Mouse (Mus musculus): ENCODE results near the gene Prrt2.

The Prrt2 gene

DNA sequence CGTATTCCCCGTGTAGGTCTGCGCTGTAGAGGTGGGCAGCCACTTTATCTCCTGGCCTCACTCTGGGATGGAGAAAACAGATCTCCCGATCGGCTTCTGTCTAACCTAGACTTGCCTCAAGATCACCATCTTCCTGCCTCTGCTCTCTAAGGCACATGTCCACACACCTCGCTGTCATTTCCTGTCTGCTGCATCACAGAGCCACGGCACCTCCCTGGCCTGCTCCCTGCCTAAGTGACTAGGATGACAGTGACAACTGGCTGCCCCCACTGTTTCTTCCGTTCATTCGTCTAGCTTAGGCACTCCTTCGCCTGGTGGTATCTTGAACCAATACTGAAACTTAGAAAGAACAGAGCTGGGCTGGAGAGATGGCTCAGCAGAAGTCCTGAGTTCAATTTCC lies 21.4 kb downstream of the Prrt2 start:
- DNase-seq (ENCODE audit: low spot score), result peak; percentile 80

DNA sequence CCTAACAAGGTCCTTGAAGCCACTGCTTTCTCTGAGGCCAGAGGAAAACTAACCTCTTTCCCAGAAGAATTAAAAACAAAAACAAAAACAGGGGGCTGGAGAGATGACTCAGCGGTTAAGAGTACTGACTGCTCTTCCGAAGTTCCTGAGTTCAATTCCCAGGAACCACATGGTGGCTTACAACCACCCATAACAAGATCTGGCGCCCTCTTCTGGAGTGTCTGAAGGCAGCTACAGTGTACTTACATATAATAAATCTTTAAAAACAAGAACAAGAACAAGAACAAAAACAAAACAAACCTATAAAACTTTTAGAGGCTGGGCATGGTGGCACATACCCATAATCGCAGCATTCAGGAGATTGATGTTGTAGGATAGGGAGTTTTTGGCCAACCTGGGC lies 24.6 kb downstream of the Prrt2 start:
- DNase-seq (ENCODE audit: low spot score), result no peak

DNA sequence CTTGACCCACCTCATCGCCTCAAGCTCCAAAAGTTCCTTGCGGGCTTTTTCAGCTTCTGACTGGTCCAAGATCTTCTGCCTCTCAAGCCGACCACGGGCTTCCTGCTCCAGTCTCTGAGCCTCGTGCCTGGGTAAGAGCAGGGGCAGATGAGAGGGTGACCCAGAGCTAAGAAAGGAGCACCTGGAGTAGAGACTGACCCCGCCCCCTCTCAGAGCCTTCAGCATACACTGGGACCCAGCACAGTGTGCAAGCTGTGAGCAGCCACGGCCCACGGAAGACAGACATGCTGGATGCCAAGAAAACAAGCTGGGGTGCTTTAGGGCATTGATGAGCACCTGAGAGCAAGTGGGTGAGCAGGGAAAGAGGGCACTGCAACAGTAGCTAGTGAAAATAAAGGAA lies 32.2 kb downstream of the Prrt2 start:
- no peak for DNase-seq (ENCODE audit: low spot score)

DNA sequence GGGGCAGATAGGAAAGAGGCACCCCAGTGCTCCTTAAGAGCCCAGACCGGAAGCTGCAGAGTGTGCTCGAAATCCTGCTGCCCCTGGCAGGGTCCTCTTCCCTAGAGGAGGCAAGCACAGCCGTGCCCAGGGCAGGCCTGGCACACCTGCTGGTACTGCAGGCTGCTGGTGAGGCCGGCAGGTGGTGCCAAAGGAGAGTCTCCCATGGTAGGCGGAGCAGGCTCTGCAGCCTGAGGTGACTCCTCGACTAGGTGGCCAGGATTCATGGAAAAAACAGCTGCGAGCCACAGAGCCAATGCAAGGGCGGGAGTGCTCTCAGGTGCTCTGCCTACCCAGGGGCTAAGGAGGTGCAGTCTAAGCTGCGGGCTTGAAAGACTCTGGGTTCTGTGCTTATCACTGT lies 34.7 kb downstream of the Prrt2 start:
- DNase-seq (ENCODE audit: low spot score), result peak; percentile 34

DNA sequence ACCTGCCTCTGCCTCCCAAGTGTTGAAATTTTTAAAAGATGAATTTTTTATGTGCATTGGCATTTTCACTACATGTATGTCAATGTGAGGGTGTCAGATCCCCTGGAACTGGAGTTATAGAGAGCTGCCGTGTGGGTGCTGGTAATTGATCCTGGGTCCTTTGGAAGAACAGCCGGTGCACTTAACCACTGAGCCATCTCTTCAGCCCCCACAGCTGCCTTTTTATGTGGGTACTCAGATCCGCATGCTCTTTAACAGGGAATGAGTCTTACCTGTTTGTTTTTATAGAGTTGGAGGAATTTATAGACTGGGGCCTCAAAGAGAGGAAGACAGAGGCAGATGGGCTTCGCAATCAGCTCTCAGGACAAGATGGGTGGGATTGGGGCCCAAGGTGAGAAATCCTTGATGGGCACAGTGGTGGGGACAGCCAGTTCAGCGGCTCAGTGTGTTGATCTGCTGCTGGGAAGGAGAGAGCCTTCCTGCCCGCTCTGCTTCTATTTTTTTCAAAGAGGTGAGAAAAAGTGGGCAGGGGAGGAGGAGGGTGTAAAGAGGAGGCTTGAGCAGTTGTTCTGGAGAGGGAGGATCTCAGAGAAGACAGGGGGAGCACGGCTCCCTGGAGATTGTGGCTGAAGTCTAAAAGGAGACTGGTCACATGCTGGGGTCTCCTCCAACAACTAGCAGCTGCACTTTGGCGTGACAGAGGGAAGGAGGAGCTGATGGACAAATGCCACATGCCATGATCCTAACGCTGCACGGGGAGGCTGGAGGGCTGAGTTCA lies 36.2 kb downstream of the Prrt2 start:
- no peak for DNase-seq (ENCODE audit: low spot score)

DNA sequence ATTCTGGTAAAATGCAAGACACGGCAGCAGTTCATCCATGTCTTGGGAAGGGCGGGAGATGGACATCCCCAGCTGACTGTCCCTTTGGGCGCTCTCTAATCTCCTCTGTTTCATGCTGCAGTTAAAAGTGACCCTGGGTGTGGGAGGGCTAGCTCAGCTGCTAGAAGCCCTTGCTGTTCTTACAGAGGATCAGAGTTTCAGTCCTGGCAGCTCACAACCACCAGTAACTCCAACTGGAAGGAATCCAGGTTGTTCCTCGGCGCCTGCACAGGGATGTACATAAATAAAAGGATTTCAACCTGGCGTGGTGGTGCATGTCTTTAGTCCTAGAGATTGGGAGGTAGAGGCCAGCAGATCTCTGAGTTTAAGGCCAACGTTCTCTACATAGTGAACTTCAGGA lies 37.9 kb downstream of the Prrt2 start:
- no peak for DNase-seq (ENCODE audit: low spot score)

DNA sequence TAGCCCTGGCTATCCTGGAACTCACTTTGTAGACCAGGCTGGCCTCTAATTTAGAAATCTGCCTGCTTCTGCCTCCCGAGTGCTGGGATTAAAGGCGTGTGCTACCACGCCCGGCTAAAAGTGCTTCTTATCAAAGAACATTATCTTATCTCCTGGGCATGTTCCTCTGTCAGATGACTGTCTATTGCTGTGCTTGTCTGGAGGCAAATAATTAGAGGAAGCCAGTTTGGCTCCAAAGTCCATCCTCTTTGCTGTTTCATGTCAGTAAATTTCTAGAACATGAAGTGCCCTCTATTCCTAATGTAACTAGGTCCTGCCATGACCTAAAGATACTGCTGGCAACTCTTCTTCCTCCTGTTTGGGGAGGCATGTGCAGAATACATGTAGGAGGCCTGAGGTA lies 39.0 kb downstream of the Prrt2 start:
- DNase-seq (ENCODE audit: low spot score), result no peak

DNA sequence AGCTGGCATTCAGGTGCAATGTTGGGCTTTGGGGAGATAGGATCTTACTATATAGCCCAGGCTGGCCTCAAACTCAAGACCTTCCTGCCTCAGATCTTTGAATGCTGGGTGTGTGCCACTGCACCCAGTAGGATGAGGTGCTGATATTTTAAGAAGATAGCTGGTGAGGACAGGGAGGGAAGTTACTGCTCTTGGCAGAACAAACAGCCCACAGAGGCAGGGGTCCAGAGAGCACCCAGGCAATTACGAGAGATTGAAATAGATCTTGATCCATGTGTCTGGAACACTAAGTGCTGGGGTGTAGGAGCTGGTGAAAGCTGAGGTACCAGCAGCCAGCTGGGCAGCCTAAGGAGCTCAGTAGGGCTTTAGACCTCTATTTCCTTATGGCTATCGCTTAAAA lies 39.4 kb downstream of the Prrt2 start:
- DNase-seq (ENCODE audit: low spot score), result no peak

DNA sequence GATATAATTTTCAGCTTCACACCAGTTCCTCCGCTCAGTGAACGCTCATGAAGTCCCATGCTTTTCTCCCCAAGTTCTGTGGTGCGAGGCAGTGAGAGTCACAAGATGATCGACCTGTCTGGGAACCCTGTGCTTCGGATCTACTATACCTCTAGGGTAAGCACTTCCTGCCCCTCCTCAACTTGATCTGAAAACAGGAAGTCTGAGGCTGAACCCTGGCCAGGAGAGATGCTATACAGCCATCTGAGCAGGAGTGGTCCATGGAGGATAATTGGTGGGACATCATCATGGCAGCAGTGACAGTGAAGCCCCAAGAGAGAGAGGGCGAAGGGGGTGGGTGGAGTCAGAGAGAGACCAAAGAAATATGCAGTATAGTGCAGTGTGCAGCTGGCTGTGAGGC lies 42.2 kb downstream of the Prrt2 start:
- peak; percentile 46 for DNase-seq (ENCODE audit: low spot score)

DNA sequence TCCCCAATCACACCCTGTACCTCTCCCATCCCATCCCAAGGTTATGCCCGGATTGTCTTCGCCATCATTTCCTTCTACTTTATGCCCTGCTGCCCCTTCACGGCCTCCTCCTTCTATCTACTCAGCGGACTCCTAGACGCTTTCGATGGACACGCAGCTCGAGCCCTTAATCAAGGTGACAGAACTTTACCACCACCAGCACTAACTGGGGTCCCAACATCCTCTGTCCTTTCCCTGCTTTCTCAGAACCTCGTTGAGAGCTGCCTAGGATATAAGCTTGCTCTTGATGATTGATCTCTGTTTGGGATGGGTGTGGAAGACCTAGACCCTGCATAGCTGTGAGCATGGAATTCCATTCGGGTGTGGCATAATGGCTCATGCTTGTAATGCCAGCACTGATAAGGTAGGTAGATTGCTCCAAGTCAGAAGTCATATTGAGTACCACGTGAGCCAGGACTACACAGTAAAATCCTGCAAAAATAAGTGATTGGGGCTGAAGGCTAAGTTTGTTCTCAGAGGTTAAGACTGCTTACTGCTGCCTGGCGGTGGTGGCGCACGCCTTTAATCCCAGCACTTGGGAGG lies 44.0 kb downstream of the Prrt2 start:
- DNase-seq (ENCODE audit: low spot score), result no peak

DNA sequence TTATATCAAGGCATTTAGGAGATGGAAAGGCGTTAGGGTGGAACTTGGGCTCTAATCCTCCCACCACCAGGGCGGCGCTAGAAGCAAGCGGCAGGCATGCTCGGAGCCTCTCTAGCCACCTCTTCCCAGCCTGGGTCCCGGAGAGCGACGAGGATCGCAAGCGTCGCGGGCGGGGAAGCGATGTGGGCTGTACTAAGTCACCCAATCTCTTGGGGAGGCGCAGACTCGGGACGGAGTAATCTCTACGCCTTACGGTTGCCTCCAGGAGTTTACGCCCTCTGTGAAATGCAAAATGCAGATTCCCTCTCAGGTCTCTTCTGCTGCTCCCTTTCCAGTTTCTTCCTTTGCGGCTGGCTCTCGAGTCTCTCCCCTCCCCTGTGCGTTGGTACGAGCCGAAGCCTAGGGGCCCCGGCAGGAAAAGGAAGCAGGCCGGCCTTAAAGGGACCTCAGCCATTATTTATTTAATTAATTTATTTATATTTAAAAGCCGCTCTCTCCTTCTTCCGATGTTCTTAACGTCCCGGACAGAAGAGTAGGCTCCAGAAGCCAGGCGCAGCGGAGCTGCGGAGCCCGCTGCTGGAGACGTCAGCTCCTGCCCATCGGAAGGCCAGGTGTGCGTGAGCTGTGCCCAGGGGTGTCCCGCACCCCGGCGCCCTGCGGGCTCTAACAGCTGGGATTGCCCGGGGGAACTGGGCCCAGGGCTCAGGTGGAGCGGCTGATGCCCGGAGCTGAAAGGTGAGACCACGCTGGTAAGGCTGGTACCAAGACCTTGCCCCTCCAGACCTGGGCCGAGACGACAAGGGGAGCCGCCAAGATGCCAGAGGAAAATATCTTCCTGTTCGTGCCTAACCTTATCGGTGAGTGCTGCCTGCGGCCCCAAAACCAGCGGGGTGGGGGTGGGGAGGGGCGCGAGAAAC lies 44.8 kb downstream of the Prrt2 start, which contains the start of gene Cdiptos:
Cdiptos (minus strand) TSS at position 149 of the 917 bp plus-strand sequence.
- peak; percentile 93 for DNase-seq (ENCODE audit: low spot score)

DNA sequence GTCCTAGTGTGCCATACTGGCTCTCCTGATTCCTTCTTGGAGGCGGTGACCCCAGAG lies 45.3 kb downstream of the Prrt2 start, which contains the start of gene Cdipt:
Cdipt (plus strand) TSS at position 22 of the 57 bp plus-strand sequence.
- DNase-seq (ENCODE audit: low spot score), result no peak

DNA sequence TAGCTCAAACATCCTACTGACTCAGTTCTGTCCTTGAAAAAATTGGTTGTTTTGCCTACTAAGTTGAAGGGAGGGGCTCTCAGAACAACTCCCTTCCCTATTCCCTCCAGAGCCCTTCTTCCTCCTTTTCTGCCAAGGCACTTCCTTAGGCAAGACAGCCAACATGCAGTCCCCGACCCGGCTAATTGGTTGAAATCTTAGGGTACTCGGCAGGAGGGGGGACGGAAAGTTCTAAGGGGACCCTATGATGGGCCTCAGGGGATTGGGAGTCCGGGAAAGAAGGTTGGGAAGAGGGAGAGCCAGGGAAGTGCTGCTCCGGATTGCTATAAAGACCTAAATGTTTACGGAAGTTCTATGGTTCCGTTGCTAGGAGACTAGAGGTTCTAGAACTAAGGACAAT lies 45.5 kb downstream of the Prrt2 start:
- DNase-seq (ENCODE audit: low spot score), result no peak
